Mouse (Mus musculus) ZHBTc4 (cell line): ENCODE data around the gene Ptpn6.
A peak's percentile ranks its signal among the peaks of the same experiment; 100 is the strongest.

Experiments
- DNase-seq: peaks from one replicate; pipeline ENCODE4 v3.0.0-alpha.2; 2011; ENCODE audit warnings: low read depth, low spot score

Ptpn6 gene

GRCm38 (mm10) chr6:124729850-124730705, 8.4 kb downstream of the Ptpn6 start:
- no peak for DNase-seq

GRCm38 (mm10) chr6:124728621-124729020, 9.9 kb downstream of the Ptpn6 start:
- DNase-seq: no peak

DNA sequence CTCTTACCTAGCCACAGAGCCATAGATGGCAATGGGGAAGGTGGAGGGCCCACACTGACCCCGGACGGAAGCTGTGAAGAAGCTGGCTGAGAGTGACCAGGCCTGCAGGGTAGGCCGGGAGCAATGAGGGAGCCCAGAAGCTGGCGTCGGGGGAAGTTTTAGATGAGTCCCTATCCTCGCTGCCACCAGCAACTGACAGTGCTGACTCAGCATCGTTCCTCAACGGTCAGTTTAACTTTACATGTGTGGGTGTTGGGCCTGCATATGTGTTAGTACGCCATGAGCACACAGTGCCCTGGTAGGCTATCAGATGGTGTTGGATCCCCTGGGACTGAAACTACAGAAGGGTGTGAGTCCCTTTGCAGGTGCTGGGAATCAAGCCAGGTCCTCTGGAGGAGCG, 14.0 kb downstream of the Ptpn6 start:
- DNase-seq: no peak

DNA sequence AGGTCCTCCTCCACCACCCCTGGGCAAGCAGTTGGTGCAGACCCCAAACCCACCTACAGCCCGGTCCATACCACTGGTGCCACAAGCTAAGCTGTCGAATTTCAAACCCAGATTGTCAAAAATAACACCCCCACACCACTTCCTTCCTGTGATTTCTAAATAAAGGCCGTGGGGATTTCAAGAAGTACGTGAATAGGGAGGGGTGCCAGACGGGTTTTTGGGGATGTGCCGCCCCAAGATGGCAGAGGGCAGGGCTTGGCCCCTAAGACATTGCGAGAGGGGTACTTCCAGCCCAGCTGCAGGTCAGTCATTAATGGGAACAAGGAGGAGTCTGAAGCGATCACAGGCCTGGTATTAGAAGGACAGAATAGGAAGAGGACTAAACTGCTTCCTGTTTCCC, 15.0 kb downstream of the Ptpn6 start:
- DNase-seq: no peak

GRCm38 (mm10) chr6:124722876-124723473, 15.5 kb downstream of the Ptpn6 start:
- DNase-seq: no peak

- no peak for DNase-seq
Measured at GRCm38 (mm10) chr6:124720904-124721303, 17.6 kb downstream of the Ptpn6 start.

DNA sequence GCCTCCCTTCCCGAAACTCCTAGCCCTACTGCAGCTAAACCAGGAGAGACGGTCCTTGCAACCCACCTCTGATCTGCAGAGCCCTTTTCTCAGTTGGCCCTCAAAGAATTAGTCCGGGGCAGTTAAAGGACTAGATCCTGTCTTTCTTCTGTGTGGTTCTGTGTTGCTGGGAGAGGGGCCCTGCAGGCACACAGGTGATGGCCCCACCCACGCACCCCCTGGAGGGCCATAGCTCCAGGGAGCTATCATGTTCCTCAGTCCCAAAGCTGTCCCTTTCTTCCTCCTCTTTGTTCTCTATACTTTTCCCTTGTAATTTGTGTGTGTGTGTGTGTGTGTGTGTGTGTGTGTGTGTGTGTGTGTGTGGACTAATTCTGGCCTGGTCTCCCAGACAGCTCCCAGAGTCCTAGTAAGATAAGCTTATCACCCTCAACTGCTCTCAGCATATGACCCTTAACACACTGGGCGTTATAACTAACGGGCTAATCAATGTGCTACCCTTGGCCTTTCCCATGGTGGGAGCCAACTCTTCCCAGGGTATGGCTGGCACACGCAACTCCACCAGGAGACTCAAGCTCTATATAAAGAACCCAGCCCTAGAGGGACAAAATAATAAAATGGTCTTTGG, 19.0 kb downstream of the Ptpn6 start:
- DNase-seq: peak; percentile 85

GRCm38 (mm10) chr6:124718703-124719102, 19.8 kb downstream of the Ptpn6 start:
- no peak for DNase-seq

- DNase-seq: peak; percentile 24
Measured at GRCm38 (mm10) chr6:124717968-124718367, 20.5 kb downstream of the Ptpn6 start.

- peak; percentile 74 for DNase-seq
Measured at GRCm38 (mm10) chr6:124716864-124717490, 21.5 kb downstream of the Ptpn6 start.

DNA sequence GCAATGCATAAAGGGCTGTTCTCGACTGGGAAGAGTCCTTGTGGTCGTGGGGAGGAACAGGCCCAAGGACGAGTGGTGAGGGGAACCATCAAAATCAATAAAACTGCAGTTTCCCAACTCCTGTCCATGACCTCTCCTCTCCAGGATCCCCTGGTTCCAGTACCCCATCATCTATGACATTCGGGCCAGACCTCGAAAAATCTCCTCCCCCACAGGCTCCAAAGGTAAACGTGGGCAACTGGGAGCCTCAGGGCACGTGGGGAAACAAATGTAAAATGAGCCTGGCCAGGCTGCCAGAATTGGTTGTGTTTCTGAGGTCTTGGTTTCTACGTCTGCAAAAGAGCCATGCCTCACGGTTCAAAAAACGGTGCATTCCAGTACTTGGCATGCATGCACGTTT, 25.6 kb downstream of the Ptpn6 start:
- DNase-seq: no peak

- DNase-seq: peak; percentile 99
Measured at GRCm38 (mm10) chr6:124711824-124712782, 26.4 kb downstream of the Ptpn6 start, which contains the start of the genes Emg1 and Phb2. TSS of gene Emg1 (minus strand) at chr6:124712178. TSS of gene Phb2 (plus strand) at chr6:124712336.

DNA sequence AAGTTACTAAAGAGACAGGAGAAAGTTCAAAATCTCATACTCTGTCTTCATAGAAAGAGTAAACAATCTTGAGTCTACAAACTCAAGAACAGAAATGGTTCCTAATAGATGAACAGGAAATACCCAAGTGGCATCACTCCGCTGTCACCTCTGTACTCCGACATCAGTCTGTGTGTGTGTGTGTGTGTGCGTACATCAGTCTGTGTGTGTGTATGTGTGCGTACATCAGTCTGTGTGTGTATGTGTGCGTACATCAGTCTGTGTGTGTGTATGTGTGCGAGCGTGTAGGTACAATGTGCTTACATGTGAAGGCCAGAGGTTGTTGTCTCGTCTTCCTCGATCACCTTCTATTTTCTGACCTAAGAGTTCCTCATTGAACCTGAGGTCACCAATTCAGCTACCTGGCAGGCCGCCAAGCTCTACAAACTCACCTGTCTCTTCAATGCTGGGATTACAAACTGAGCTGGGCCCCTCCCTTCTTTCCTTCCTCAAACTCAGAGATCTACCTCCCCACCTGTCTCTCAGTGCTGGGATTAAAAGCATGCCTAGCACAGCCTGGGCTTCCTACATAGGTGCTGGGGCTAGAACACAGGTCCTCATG, 30.1 kb downstream of the Ptpn6 start:
- DNase-seq: no peak

- no peak for DNase-seq
Measured at GRCm38 (mm10) chr6:124706061-124706627, 32.4 kb downstream of the Ptpn6 start.

GRCm38 (mm10) chr6:124704417-124704816, 34.1 kb downstream of the Ptpn6 start:
- DNase-seq: no peak

DNA sequence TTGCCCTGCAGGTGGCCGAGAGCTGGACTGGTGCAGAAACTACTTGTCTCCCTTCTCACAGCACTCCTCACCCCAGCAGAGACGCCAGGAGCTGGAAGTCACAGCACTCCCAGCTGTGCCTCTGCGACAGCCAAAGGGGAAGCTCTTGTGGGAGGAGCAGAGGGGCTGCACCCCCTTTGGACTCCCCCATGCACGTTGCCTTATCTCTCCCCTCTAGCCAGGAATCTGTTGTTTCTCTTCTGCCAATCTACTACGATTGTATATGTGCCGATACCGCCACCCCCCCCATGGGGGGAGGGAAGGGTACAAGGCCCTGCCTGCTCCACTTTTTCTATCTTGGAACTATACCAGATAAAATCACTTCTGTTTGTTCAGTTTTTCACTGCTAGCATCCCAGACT, 34.7 kb downstream of the Ptpn6 start:
- no peak for DNase-seq

DNA sequence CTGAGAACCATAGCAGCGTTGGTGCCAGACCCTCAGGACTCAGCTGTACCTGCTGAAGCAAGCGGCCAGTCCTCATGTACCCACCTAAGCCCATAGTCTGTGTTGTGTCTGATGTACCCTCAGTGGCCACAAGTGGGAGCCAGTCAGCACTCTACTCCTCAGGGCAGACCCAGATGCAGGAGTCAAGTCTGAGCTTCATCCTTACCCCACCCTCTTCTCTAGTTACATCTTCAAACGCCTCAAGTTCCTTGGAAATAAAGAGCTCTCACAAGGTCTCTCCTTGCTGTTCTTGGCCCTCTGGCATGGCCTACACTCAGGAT, 35.8 kb downstream of the Ptpn6 start:
- peak; percentile 93 for DNase-seq

- no peak for DNase-seq
Measured at GRCm38 (mm10) chr6:124702102-124702783, 36.3 kb downstream of the Ptpn6 start.

DNA sequence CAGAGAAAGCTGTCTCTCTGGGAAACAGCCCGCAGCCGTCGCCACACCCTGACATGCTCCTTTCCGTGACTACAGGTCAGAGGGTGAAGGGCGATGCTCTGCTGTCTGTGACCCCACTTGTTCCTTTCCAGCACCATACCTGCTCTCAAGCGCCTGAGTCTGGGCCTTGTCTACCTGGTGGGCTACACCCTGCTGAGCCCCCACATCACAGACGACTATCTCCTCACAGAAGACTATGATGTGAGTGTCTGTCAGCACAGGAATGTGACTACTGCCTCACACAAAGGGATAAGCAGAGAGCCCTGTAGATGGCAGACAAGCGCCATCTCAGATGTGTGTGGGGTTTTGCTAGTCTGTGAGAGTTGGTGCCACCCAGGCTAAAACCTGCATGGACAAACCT, 37.2 kb downstream of the Ptpn6 start:
- DNase-seq: peak; percentile 52
